Mouse (Mus musculus) left cerebral cortex, adult 8-10 months (tissue): Measurements from ENCODE around the gene Upf3b. TPM values are rescaled to one million over a fixed set of nuclear protein-coding genes. Genes with fewer than 3 reads are reported as not detected.
"Not testable (repeated sequence)": the region's sequence is repeated elsewhere in the genome, so short reads cannot be mapped to it uniquely, and the experiment has no call there.

ENCODE experiments used
- DNase-seq, 2 experiments: peaks; one replicate each; pipeline ENCODE4 v3.0.0; 2022; ENCODE audit warnings: low spot score in 2 of 2
- total RNA-seq, 4 experiments: library from RNA; stranded (reverse); gene quantifications; 2 replicates each; pipeline ENCODE4 v1.2.4; 2022

Upf3b gene
- 10 to 100 TPM; 18.1 to 20.1 (median 19.6) TPM for total RNA-seq

DNA sequence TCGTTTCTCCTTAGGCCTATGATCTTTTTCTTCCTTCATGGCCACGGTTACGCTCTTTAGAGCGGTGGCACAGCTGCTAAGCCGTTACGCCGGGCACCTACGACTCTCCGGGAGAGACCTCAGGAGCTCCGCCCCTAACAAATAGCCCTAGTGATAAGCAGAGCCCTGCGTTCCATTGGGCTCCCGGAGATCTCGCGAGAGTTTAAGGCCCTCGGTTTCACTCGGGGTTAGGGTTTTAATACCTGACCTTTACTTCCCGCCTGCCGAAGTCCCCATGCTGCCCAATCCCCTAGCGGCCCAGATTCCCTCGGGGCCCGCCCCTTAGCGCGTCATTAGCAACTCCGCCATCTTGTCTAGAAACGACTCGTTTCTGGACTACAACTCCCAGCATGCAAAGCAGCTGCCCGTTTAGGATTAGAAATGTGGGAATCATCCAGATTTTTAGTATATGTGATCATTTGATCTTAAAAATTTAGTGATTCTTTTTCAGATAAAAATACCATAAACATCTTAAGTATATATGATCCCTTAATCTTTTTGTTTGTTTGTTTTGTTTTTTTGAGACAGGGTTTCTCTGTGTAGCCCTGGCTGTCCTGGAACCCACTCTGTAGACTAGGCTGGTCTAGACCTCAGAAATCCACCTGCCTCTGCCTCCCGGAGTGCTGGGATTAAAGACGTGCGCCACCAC, at the start of gene Upf3b:
Gene Upf3b, minus strand, starts transcription at position 130 of the 688 bp plus-strand sequence.
- peak; percentile 64 to 95 for DNase-seq

- no peak for DNase-seq
Observed at GRCm38 (mm10) chrX:37157839-37158238, 47.7 kb upstream of the Upf3b start.

DNA sequence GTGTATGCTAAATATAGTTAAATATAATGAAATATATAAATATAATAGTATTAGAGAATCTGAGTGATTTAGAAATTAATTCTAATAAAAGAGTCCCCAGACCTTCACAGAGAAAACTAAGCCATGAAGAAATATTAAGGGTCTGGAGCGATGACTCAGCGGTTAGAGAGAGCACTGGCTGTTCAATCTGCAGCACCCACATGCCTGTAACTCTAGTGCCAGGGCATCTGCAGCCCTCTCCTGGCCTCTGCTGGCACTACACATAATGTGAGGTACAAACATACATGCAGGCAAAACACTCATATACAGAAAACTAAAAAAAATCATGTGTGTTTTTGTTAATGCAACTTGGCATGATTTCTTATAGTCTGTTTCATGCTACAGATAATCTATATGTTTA, 34.8 kb upstream of the Upf3b start:
- DNase-seq, result no peak

DNA sequence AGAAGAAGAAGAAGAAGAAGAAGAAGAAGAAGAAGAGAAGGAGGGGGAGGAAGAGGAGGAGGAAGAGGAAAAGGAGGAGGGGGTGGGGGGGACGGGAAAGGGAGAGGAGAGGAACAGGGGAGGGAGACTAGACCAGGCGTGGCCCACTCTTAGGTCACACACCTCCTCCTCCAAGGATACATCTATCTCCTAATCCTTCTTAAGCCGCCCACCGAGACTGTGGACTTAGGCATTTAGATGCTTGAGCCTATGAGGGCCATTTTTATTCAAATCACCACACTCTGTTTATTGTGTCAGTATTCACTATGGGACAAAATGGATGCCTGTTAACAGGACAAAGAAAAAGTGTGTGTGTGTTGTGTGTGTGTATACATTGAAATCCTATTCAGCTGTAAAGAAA, 34.4 kb upstream of the Upf3b start:
- DNase-seq, result not testable (repeated sequence)

GRCm38 (mm10) chrX:37141732-37142131, 31.6 kb upstream of the Upf3b start:
- DNase-seq, result no peak

DNA sequence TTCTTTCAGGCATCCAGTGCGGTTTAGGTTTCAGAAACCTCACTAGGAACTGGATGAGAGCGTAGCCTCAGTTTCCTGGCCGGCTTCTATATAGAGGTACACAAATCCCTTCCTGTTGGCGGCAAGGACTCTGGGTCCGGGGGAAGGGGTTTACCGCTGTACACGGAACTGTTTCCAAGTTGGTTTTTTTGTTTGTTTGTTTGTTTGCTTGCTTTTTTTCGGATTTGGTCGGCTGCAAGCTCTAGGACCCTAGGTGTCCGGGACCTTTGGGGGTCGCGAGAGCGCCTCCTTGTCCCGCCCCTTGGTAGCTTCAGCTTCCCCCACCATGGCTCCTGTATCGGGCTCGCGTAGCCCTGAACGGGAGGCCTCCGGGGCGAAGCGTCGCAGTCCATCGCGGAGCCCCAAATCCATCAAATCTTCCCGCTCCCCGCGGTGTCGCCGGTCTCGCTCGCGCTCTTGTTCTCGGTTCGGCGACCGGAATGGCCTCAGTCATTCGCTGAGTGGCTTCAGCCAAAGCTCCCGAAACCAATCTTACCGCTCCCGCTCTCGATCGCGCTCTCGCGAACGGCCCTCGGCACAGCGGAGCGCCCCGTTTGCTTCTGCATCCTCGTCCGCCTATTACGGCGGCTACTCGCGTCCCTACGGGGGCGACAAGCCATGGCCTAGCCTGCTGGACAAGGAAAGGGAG, 16.7 kb upstream of the Upf3b start, which contains the start of gene Nkap:
Gene Nkap, plus strand, starts transcription at position 125 of the 688 bp plus-strand sequence.
- DNase-seq, result peak; percentile 48 to 55

DNA sequence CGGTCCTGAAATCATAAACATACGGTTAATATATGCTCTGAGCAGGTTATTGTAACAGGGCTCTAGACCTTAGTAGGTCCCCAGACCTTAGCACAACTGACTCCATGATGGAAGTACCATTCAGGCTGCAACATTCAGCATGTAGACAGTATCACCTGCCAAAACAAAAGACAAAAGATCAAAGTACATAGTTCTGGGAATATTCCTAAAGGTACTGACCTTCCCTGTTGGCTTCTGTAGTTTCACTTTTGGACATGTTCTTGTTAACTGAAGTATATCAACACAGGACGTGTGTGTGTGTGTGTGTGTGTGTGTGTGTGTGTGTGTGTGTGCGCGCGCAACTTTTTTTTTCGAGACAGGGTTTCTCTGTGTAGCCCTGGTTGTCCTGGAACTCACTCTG, 15.4 kb upstream of the Upf3b start:
- DNase-seq, result no peak

GRCm38 (mm10) chrX:37120212-37120611, 10.1 kb upstream of the Upf3b start:
- DNase-seq, result no peak

GRCm38 (mm10) chrX:37119585-37119984, 9.5 kb upstream of the Upf3b start:
- DNase-seq, result no peak

GRCm38 (mm10) chrX:37117085-37117484, 7.0 kb upstream of the Upf3b start:
- no peak for DNase-seq

GRCm38 (mm10) chrX:37110881-37111193, 715 bp upstream of the Upf3b start:
- DNase-seq, result no peak

GRCm38 (mm10) chrX:37109526-37110192, 463 bp downstream of the Upf3b start:
- no peak for DNase-seq

GRCm38 (mm10) chrX:37103826-37104225, 6.3 kb downstream of the Upf3b start:
- DNase-seq, result no peak

- DNase-seq, result no peak
Observed at GRCm38 (mm10) chrX:37098681-37099080, 11.4 kb downstream of the Upf3b start.

- DNase-seq, result no peak
Observed at GRCm38 (mm10) chrX:37095106-37095768, 14.9 kb downstream of the Upf3b start.

DNA sequence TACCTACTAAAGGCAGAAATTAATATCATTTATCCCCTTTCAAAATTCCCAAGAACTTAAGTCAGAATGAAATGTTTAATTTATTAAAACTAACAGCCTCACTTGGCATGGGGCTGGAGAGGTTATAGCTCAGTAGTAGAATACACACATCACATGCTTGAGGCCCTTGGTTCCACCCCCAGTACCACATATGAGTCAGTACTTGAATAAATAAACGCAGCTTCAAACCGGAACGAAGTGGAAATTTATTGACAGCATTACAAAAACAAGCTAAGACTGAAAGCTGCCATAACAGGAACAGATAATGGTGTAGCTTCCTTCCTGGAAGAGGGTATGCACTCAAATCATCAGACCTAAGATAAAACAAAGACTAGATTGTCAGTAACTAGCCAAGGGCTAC, 18.7 kb downstream of the Upf3b start:
- DNase-seq, result no peak

- DNase-seq, result no peak
Observed at GRCm38 (mm10) chrX:37088778-37089177, 21.3 kb downstream of the Upf3b start.

DNA sequence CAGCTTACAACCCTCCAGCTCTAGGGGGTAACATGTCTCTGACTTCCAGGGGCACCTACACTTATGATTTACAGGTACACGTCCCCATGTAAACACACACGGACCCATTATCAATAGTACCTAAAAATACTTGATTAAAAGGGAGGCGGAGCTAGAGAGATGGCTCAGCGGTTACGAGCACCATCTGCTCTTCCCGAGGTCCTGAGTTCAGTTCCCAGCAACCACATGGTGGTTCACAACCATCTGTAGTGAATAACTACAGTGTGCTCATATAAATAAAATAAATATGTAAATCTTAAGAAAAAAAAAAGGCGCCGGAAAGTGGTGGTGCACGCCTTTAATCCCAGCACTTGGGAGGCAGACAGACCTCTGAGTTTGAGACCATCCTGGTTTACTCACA, 24.5 kb downstream of the Upf3b start:
- no peak for DNase-seq

DNA sequence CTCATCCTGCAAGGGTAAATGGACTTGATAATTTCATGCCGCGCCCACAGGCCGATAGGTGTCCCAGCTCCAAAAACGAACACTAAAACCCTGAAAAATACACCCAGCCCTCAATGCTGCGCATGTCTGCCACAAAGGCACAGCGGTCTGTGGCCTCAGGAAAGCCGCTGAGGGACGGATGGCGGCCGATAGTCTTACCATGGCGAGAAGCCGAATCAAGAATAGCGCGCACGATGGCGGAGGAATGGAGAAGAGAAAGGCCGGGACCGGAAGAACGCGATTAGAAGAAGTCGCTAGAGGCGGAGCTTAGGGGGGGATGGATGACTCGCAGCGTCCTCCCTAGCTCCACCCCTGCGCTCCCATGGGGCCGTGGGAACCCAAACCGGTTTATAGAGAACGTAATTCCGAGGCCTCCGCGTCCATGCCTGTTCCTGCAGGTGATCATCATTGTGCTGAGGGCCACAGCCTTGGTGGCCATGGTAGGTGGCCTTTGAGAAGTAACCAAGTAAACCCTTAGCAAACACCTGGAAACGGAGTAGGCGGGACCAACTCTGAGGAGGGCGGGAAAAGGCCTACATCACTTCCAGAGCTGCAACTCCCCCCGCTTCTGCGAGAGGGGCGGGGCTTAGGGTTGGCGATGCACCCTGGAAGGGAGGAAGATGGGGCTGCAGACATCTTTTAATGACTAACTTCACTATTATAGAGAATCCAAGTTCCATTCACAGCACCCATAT, 25.0 kb downstream of the Upf3b start, which contains the start of gene Rpl39:
Gene Rpl39, minus strand, starts transcription at position 476 of the 734 bp plus-strand sequence.
- DNase-seq, result peak; percentile 73 to 82

DNA sequence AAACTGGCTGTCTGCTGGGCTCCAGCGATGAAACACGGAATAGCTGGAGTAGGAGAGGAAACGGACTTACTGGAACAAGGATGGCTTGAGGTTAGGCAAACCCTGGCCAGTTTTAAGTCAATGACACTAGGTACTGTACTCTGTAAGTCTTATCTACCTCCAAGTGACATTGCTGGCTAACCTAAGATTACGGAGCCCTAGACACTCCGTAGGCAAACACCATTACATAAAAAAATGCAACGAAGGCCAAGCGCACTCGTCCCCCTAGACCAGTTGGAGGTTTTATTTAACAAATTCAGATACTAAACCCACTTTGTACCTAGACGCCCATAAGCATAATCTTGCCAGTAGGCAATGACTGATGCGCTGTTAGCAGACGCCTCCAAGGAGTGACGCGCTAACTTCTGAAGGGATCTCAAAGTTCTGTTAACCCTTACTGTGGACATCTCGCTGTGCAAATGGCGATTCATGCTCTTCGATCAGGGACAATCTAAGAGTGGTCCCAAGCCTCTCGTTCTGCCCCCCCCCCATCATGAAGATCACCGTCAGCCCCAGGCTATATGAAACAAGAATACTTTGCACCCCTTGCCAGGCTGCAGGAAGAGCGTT, 25.7 kb downstream of the Upf3b start:
- peak; percentile 3 to 11 for DNase-seq

GRCm38 (mm10) chrX:37081194-37081593, 28.9 kb downstream of the Upf3b start:
- DNase-seq, result no peak
